Comparison of ENCODE assay signal across 19 mouse cellular contexts in genomic region chr9:44748473-44748872, GRCm38 (mm10). TPM values are rescaled to one million over a fixed set of nuclear protein-coding genes. Genes with fewer than 3 reads are reported as not detected.
DNase-seq lines count a peak whose midpoint lies in the region; ATAC-seq and TF ChIP-seq lines count a peak whose summit lies in the region.
"Had no signal": no experiment of that assay in that cellular context is flagged by ENCODE, and none has a peak within 500 bp of the region (broad histone marks: within the 10 kb centered on the region; RNA-seq: fewer than 3 reads in every experiment).

No protein-coding gene starts in this region.

- no peak overlapping the region for H3K4me2 ChIP-seq in limb, embryonic 14.5 days (replicated peaks; ENCODE audit: low read depth, low read length, severe bottlenecking)
- no peak overlapping the region for H3K4me2 ChIP-seq in embryonic facial prominence, embryonic 12.5 days (replicated peaks)
- H3K4me2 ChIP-seq: heart, embryonic 15.5 days; hindbrain, embryonic 13.5 days; limb, embryonic 15.5 days had no signal

- no peak for TF ChIP-seq POLR2A in limb, embryonic 14.5 days (IDR thresholded peaks at IDR 0.05; ENCODE audit: borderline replicate concordance, extremely low read depth, insufficient read depth, insufficient read length)

- DNase-seq in heart, adult 18-20 months = peak; percentile 42 to 45
- DNase-seq in heart, embryonic 10.5 days (ENCODE audit: low spot score) = no peak
- peak; percentile 49 for DNase-seq in limb, embryonic 14.5 days (ENCODE audit: low spot score)
- no peak for DNase-seq in limb, embryonic 10.5 days (ENCODE audit: low spot score)
- peak; percentile 26 for DNase-seq in NIH3T3 (ENCODE audit: low read depth)
- DNase-seq in ovary, postnatal 14 days (ENCODE audit: low spot score) = no peak
- DNase-seq: cerebellum, adult 8-10 months; layer of hippocampus, postnatal 36 days; right cerebral cortex, postnatal 25 days; thymus, postnatal 25 days had no signal

- WGBS in heart, embryonic 10.5 days = 94% methylated on average over 7 of the region's 7 CpGs
- WGBS in limb, embryonic 14.5 days = 85% methylated on average over 7 of the region's 7 CpGs
- WGBS in limb, embryonic 10.5 days = 96% methylated on average over 7 of the region's 7 CpGs
- WGBS in embryonic facial prominence, embryonic 12.5 days = 77% methylated on average over 7 of the region's 7 CpGs

- no peaks in the 10 kb centered on the region for H3K9me3 ChIP-seq in heart, embryonic 10.5 days
- H3K9me3 ChIP-seq in limb, embryonic 14.5 days (ENCODE audit: control insufficient read depth, low read length) = no peaks in the 10 kb centered on the region
- H3K9me3 ChIP-seq in limb, embryonic 10.5 days (replicated peaks) = no peaks in the 10 kb centered on the region
- H3K9me3 ChIP-seq in embryonic facial prominence, embryonic 12.5 days = no peaks in the 10 kb centered on the region
- H3K9me3 ChIP-seq: heart, embryonic 15.5 days; hindbrain, embryonic 13.5 days; limb, embryonic 15.5 days had no signal

- no peak overlapping the region for H3K27ac ChIP-seq in heart, embryonic 10.5 days
- no peak overlapping the region for H3K27ac ChIP-seq in limb, embryonic 14.5 days (replicated peaks; ENCODE audit: low read depth, low read length)
- no peak overlapping the region for H3K27ac ChIP-seq in limb, embryonic 10.5 days
- H3K27ac ChIP-seq in embryonic facial prominence, embryonic 12.5 days = no peak overlapping the region
- H3K27ac ChIP-seq: heart, embryonic 15.5 days; hindbrain, embryonic 13.5 days; limb, embryonic 15.5 days; macrophage had no signal

- H3K4me1 ChIP-seq in heart, embryonic 10.5 days = no peaks in the 10 kb centered on the region
- no peaks in the 10 kb centered on the region for H3K4me1 ChIP-seq in limb, embryonic 14.5 days (ENCODE audit: control insufficient read depth, insufficient read depth, low read length)
- H3K4me1 ChIP-seq in limb, embryonic 10.5 days = no peaks in the 10 kb centered on the region
- 0 out of 2 replicates have a peak, but pooled peaks cover 5% of the 10 kb centered on the region for H3K4me1 ChIP-seq in embryonic facial prominence, embryonic 12.5 days
- H3K4me1 ChIP-seq: heart, embryonic 15.5 days; hindbrain, embryonic 13.5 days; limb, embryonic 15.5 days had no signal

- H3K27me3 ChIP-seq in heart, embryonic 10.5 days (ENCODE audit: insufficient read depth, poor library complexity, severe bottlenecking) = no peaks in the 10 kb centered on the region
- no peaks in the 10 kb centered on the region for H3K27me3 ChIP-seq in limb, embryonic 14.5 days (ENCODE audit: control insufficient read depth, insufficient read depth, low read length)
- no peaks in the 10 kb centered on the region for H3K27me3 ChIP-seq in limb, embryonic 10.5 days (ENCODE audit: low read depth, poor library complexity, severe bottlenecking)
- no peaks in the 10 kb centered on the region for H3K27me3 ChIP-seq in embryonic facial prominence, embryonic 12.5 days
- H3K27me3 ChIP-seq: heart, embryonic 15.5 days; hindbrain, embryonic 13.5 days; limb, embryonic 15.5 days had no signal

- ATAC-seq in limb, embryonic 14.5 days (ENCODE audit: low FRiP score, low read depth) = no peak
- peak; percentile 52; the same call in 1 of the 2 replicates for ATAC-seq in embryonic facial prominence, embryonic 12.5 days (ENCODE audit: insufficient number of reproducible peaks, insufficient read depth, low FRiP score, low TSS enrichment)
- ATAC-seq: CD4-positive, CD25-positive, alpha-beta regulatory T cell, adult 4 months had no signal

- no peak overlapping the region for H3K9ac ChIP-seq in limb, embryonic 14.5 days (ENCODE audit: low read depth, low read length, severe bottlenecking)
- H3K9ac ChIP-seq in embryonic facial prominence, embryonic 12.5 days = no peak overlapping the region
- H3K9ac ChIP-seq: heart, embryonic 15.5 days; hindbrain, embryonic 13.5 days; limb, embryonic 15.5 days had no signal

- H3K36me3 ChIP-seq in heart, embryonic 10.5 days = peaks cover 99% of the 10 kb centered on the region
- H3K36me3 ChIP-seq in limb, embryonic 14.5 days (ENCODE audit: control insufficient read depth, insufficient read depth, low read length) = peaks cover 97% of the 10 kb centered on the region
- H3K36me3 ChIP-seq in limb, embryonic 10.5 days = peaks cover 100% of the 10 kb centered on the region
- peaks cover 88% of the 10 kb centered on the region for H3K36me3 ChIP-seq in embryonic facial prominence, embryonic 12.5 days

- H3K4me3 ChIP-seq in heart, embryonic 10.5 days = no peak overlapping the region
- H3K4me3 ChIP-seq in limb, embryonic 14.5 days (replicated peaks; ENCODE audit: low read length) = no peak overlapping the region
- H3K4me3 ChIP-seq in limb, embryonic 10.5 days = no peak overlapping the region
- H3K4me3 ChIP-seq in embryonic facial prominence, embryonic 12.5 days = no peak overlapping the region
- H3K4me3 ChIP-seq: heart, embryonic 15.5 days; hindbrain, embryonic 13.5 days; limb, embryonic 15.5 days had no signal

RNA-seq across cellular contexts. Expression of gene Phldb1, which starts 13.5 kb away (rescaled TPM):
- 100 to 1,000 TPM; 109 to 125 TPM for total RNA-seq in heart, adult 18-20 months (2021)
- 29.1 and 34.7 TPM in 2 replicates for polyA plus RNA-seq in heart, embryonic 10.5 days (2016; fragmentation: Nextera tagmentation; extraction: Ambion mirVana)
- polyA plus RNA-seq in limb, embryonic 14.5 days (2012; rRNA removed) = 85.6 and 113 TPM in 2 replicates
- polyA plus RNA-seq in limb, embryonic 14.5 days (2014; fragmentation: Nextera tagmentation; extraction: Ambion mirVana) = 36.5 and 46.2 TPM in 2 replicates
- polyA plus RNA-seq in limb, embryonic 10.5 days (2016; fragmentation: Nextera tagmentation; extraction: Ambion mirVana) = 37.9 and 55.9 TPM in 2 replicates
- polyA plus RNA-seq in embryonic facial prominence, embryonic 12.5 days (2016; fragmentation: Nextera tagmentation; extraction: Ambion mirVana) = 57.1 and 60.7 TPM in 2 replicates
- total RNA-seq: neutrophil, adult 5-6 weeks had no signal

RNA-seq across cellular contexts. Expression of gene Arcn1, which starts 19.2 kb away (rescaled TPM):
- 10 to 100 TPM; 82.7 to 82.8 TPM for total RNA-seq in heart, adult 18-20 months (2021)
- polyA plus RNA-seq in heart, embryonic 10.5 days (2016; fragmentation: Nextera tagmentation; extraction: Ambion mirVana) = 159 and 167 TPM in 2 replicates
- 105 and 111 TPM in 2 replicates for polyA plus RNA-seq in limb, embryonic 14.5 days (2012; rRNA removed)
- polyA plus RNA-seq in limb, embryonic 14.5 days (2014; fragmentation: Nextera tagmentation; extraction: Ambion mirVana) = 221 and 234 TPM in 2 replicates
- polyA plus RNA-seq in limb, embryonic 10.5 days (2016; fragmentation: Nextera tagmentation; extraction: Ambion mirVana) = 172 and 193 TPM in 2 replicates
- polyA plus RNA-seq in embryonic facial prominence, embryonic 12.5 days (2016; fragmentation: Nextera tagmentation; extraction: Ambion mirVana) = 193 and 197 TPM in 2 replicates

RNA-seq across cellular contexts. Expression of gene Ift46, which starts 19.2 kb away (rescaled TPM):
- 10 to 100 TPM; 18.1 to 29.7 TPM for total RNA-seq in heart, adult 18-20 months (2021)
- polyA plus RNA-seq in heart, embryonic 10.5 days (2016; fragmentation: Nextera tagmentation; extraction: Ambion mirVana) = 77.2 and 84.8 TPM in 2 replicates
- 109 and 116 TPM in 2 replicates for polyA plus RNA-seq in limb, embryonic 14.5 days (2012; rRNA removed)
- polyA plus RNA-seq in limb, embryonic 14.5 days (2014; fragmentation: Nextera tagmentation; extraction: Ambion mirVana) = 123 and 131 TPM in 2 replicates
- polyA plus RNA-seq in limb, embryonic 10.5 days (2016; fragmentation: Nextera tagmentation; extraction: Ambion mirVana) = 115 and 146 TPM in 2 replicates
- polyA plus RNA-seq in embryonic facial prominence, embryonic 12.5 days (2016; fragmentation: Nextera tagmentation; extraction: Ambion mirVana) = 151 and 153 TPM in 2 replicates

RNA-seq across cellular contexts. Expression of gene Tmem25, which starts 50.6 kb away (rescaled TPM):
- 10 to 100 TPM; 15.1 to 15.6 TPM for total RNA-seq in heart, adult 18-20 months (2021)
- 1.7 and 1.8 TPM in 2 replicates for polyA plus RNA-seq in heart, embryonic 10.5 days (2016; fragmentation: Nextera tagmentation; extraction: Ambion mirVana)
- polyA plus RNA-seq in limb, embryonic 14.5 days (2012; rRNA removed) = 7.2 and 11.1 TPM in 2 replicates
- polyA plus RNA-seq in limb, embryonic 14.5 days (2014; fragmentation: Nextera tagmentation; extraction: Ambion mirVana) = 2.5 and 3.6 TPM in 2 replicates
- 1.3 and 1.9 TPM in 2 replicates for polyA plus RNA-seq in limb, embryonic 10.5 days (2016; fragmentation: Nextera tagmentation; extraction: Ambion mirVana)
- polyA plus RNA-seq in embryonic facial prominence, embryonic 12.5 days (2016; fragmentation: Nextera tagmentation; extraction: Ambion mirVana) = 3.8 and 4.1 TPM in 2 replicates
- total RNA-seq: neutrophil, adult 5-6 weeks had no signal
- polyA plus RNA-seq: CD4-positive, CD25-positive, alpha-beta regulatory T cell, adult 4 months had no signal

RNA-seq across cellular contexts. Expression of gene Ttc36, which starts 54.4 kb away (rescaled TPM):
- under 1 TPM; 0.72 to 0.80 TPM for total RNA-seq in heart, adult 18-20 months (2021)
- polyA plus RNA-seq in heart, embryonic 10.5 days (2016; fragmentation: Nextera tagmentation; extraction: Ambion mirVana) = 0.50 TPM in 1 of 2 replicates, not detected in the other
- 0.37 and 0.47 TPM in 2 replicates for polyA plus RNA-seq in limb, embryonic 14.5 days (2012; rRNA removed)
- 0.30 and 0.34 TPM in 2 replicates for polyA plus RNA-seq in limb, embryonic 14.5 days (2014; fragmentation: Nextera tagmentation; extraction: Ambion mirVana)
- not detected in 2 replicates for polyA plus RNA-seq in limb, embryonic 10.5 days (2016; fragmentation: Nextera tagmentation; extraction: Ambion mirVana)
- 0.40 TPM in 1 of 2 replicates, not detected in the other for polyA plus RNA-seq in embryonic facial prominence, embryonic 12.5 days (2016; fragmentation: Nextera tagmentation; extraction: Ambion mirVana)
- total RNA-seq: monocyte, adult 5-6 weeks had no signal
- polyA plus RNA-seq: CD4-positive, CD25-positive, alpha-beta regulatory T cell, adult 4 months; forebrain, embryonic 11.5 days; macrophage had no signal

Comparison
In these comparisons a context has a peak if more than half of its experiments do, and no peak if none do; other contexts are left out.
1. DNase-seq: peak in heart, adult 18-20 months (2 of 2), limb, embryonic 14.5 days (single experiment) and NIH3T3 (single experiment); none in heart, embryonic 10.5 days (single experiment), limb, embryonic 10.5 days (single experiment) and ovary, postnatal 14 days (single experiment).